ENCODE assay signal across 8 mouse cellular contexts in genomic region chr6:65672131-65673031, GRCm38 (mm10). TPM values are rescaled to one million over a fixed set of nuclear protein-coding genes. Genes with fewer than 3 reads are reported as not detected.
DNase-seq lines count a peak whose midpoint lies in the region; ATAC-seq and TF ChIP-seq lines count a peak whose summit lies in the region.

No protein-coding gene starts in this region.

- peaks cover 16% of the 10 kb centered on the region; the same call in 1 of the 2 replicates for H3K4me1 ChIP-seq in spleen, adult 2 months (ENCODE audit: control insufficient read depth, insufficient read depth, insufficient read length)
- H3K4me1 ChIP-seq in cortical plate, adult 2 months (ENCODE audit: control insufficient read depth, insufficient read depth, low read length): no peaks in the 10 kb centered on the region
- H3K4me1 ChIP-seq in heart, embryonic 14.5 days (ENCODE audit: control insufficient read depth in 2 of 2, insufficient read depth in 2 of 2, low read length in 2 of 2): peaks cover 2 to 3% of the 10 kb centered on the region in 2 experiments; a peak in 1 of 4 replicates

- no peaks in the 10 kb centered on the region for H3K36me3 ChIP-seq in spleen, adult 2 months (ENCODE audit: control insufficient read depth, insufficient read depth, low read length)
- H3K36me3 ChIP-seq in heart, embryonic 14.5 days (ENCODE audit: control insufficient read depth, insufficient read depth, low read length): no peaks in the 10 kb centered on the region

- H3K9me3 ChIP-seq in heart, embryonic 14.5 days (ENCODE audit: control insufficient read depth, low read length): no peaks in the 10 kb centered on the region

- H3K4me3 ChIP-seq in spleen, adult 2 months (ENCODE audit: extremely low read depth, insufficient read depth, insufficient read length): peak overlapping the region; percentile 63
- peak overlapping the region; percentile 42 for H3K4me3 ChIP-seq in cortical plate, adult 2 months (ENCODE audit: insufficient read depth, low read length)
- peak overlapping the region; percentile 49 to 77 for H3K4me3 ChIP-seq in heart, embryonic 14.5 days (ENCODE audit: control insufficient read depth in 1 of 2, insufficient read depth in 1 of 2, low read depth in 1 of 2, low read length in 2 of 2)

- no peak for DNase-seq in spleen, adult 2 months (ENCODE audit: low read depth in 1 of 2, low spot score in 2 of 2)
- no peak for DNase-seq in spleen, postnatal 36 days (ENCODE audit: low spot score in 2 of 2)
- DNase-seq in kidney, postnatal 25 days: peak; percentile 31 to 38
- DNase-seq in lung, postnatal 4 days: peak; percentile 39 to 43
- DNase-seq in retina, embryonic 14.5 days (ENCODE audit: low spot score): peak; percentile 66
- DNase-seq in layer of hippocampus, adult 9-10 months (ENCODE audit: low spot score): no peak

- H3K4me2 ChIP-seq in heart, embryonic 14.5 days (ENCODE audit: low read length): peak overlapping the region; percentile 99

- H3K27ac ChIP-seq in spleen, adult 2 months (ENCODE audit: insufficient read depth, low read length): no peak overlapping the region
- H3K27ac ChIP-seq in cortical plate, adult 2 months (ENCODE audit: insufficient read depth, low read length): no peak overlapping the region
- 0 out of 4 replicates have a peak overlapping the region, but pooled peaks of 1 of the 2 experiments have one; percentile 53 for H3K27ac ChIP-seq in heart, embryonic 14.5 days (replicated peaks in 1 of 2; ENCODE audit: control insufficient read depth in 1 of 2, insufficient read depth in 1 of 2, low read depth in 2 of 2, low read length in 2 of 2)

- peak; percentile 61 for ATAC-seq in heart, embryonic 14.5 days (ENCODE audit: insufficient number of reproducible peaks, insufficient read depth, low FRiP score, low read depth)

- TF ChIP-seq CTCF in spleen, adult 2 months (IDR thresholded peaks at IDR 0.05; ENCODE audit: extremely low read depth, insufficient read depth, insufficient read length, insufficient replicate concordance): no peak
- TF ChIP-seq CTCF in cortical plate, adult 2 months (IDR thresholded peaks at IDR 0.05; ENCODE audit: extremely low read depth, insufficient read depth, low read length): no peak

- peak overlapping the region; percentile 76 for H3K9ac ChIP-seq in heart, embryonic 14.5 days (ENCODE audit: low read length)

- 2% methylated on average over 57 of the region's 57 CpGs for WGBS in spleen, adult 2 months
- under 1% methylated on average over 57 of the region's 57 CpGs for WGBS in heart, embryonic 14.5 days

- peaks cover 20% of the 10 kb centered on the region for H3K27me3 ChIP-seq in spleen, adult 2 months (ENCODE audit: control insufficient read depth, insufficient read depth, low read length)
- H3K27me3 ChIP-seq in heart, embryonic 14.5 days (ENCODE audit: control insufficient read depth, insufficient read depth, low read length): peaks cover 6% of the 10 kb centered on the region; the same call in 1 of the 2 replicates

- no peak for TF ChIP-seq POLR2A in spleen, adult 2 months (IDR thresholded peaks at IDR 0.05; ENCODE audit: low read depth, low read length)
- TF ChIP-seq POLR2A in cortical plate, adult 2 months (IDR thresholded peaks at IDR 0.05; ENCODE audit: extremely low read depth, insufficient read depth, low read length): no peak

RNA-seq across cellular contexts. Expression of gene Ndnf, which starts 1.0 kb away (rescaled TPM):
- 0.21 and 0.82 TPM in 2 replicates for polyA plus RNA-seq in spleen, adult 2 months (2012; rRNA removed)
- 6.1 and 6.5 TPM in 2 replicates for polyA plus RNA-seq in cortical plate, adult 2 months (2012; rRNA removed)
- polyA plus RNA-seq in heart, embryonic 14.5 days (2014; fragmentation: Nextera tagmentation; extraction: Ambion mirVana): 3.7 and 4.1 TPM in 2 replicates

Comparison
In these comparisons a context has a peak if more than half of its experiments do, and no peak if none do; other contexts are left out.
1. DNase-seq: peak in kidney, postnatal 25 days (2 of 2), lung, postnatal 4 days (2 of 2) and retina, embryonic 14.5 days (single experiment); none in spleen, adult 2 months (0 of 2), spleen, postnatal 36 days (0 of 2) and layer of hippocampus, adult 9-10 months (single experiment).
2. Peak in every context shown above with its lines, with median percentiles within 50 percentile points of each other: H3K4me3 ChIP-seq.